Mouse (Mus musculus) frontal cortex, adult (tissue): ENCODE measurements around the gene Lrrc20.

Experiments
- ATAC-seq: cut with Nextera tagmentation; 2 replicates; pipeline ENCODE4 v1.9.2; 2017; ENCODE audit warnings: mild to moderate bottlenecking, moderate library complexity, mixed read lengths; ENCODE audit not compliant: low TSS enrichment

Gene Lrrc20

GRCm38 (mm10) chr10:61473640-61474039 is 2.0 kb upstream of the Lrrc20 start:
- ATAC-seq: no peak

GRCm38 (mm10) chr10:61474344-61474743 is 1.3 kb upstream of the Lrrc20 start:
- no peak for ATAC-seq

DNA sequence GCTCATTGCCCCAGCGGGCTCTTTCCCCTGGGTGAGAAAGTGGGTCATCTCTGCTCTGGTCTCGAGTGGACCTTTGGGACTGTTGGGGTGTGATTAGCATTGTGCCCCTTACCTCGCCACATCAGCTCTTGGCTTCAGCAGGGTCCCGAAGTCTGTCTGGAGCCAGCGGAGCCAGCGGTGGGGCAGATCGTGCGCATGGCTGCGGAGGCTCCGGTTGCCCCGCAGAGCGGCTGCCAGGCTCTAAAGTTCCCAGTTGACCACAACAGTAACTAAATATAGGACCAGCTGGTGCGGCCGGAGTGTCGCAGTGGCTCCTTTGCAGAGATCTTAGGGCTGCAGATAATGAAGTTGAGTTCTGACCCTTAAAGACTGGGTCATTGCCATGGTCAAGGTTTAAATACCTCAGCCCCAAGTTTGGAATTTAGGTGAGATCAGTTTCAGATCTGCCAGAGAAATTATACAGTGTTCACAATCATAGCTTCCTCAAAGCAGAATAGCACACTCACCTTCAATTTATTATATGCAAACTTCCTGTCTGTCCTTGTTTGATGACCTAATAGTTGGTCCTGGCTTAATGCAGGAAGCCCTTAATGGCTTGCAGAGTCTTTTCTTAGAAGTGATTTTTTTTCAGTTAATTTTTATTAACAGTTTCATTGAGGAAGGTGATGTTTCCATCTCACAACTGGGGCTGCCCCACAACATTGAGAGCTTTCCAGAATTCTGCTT is 1.0 kb downstream of the Lrrc20 start:
- ATAC-seq: 0 out of 2 replicates have a peak, but pooled peaks have one; percentile 0

GRCm38 (mm10) chr10:61479461-61479860 is 3.9 kb downstream of the Lrrc20 start:
- no peak for ATAC-seq

DNA sequence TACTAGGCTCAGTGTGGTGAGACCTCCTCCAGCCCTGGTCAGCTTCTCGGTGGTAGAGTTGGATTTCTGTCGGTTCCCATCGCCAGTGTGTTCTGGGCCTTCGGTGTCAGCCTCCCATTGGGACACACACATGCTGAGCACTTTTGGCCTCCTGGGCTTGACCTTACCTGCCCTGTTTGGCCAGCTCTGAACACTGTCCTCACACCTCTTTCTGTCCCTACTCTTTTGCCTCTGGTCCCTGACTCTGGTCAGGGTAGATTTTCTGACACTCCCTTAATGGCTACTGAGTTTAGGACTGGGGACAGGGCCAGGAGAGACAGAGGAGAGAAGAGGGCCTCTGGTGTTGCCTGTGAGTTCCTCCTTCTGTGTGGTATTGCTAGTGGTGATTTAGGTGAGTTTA is 4.3 kb downstream of the Lrrc20 start:
- ATAC-seq: no peak

- ATAC-seq: no peak
Measured at GRCm38 (mm10) chr10:61480488-61480887, 4.9 kb downstream of the Lrrc20 start.

DNA sequence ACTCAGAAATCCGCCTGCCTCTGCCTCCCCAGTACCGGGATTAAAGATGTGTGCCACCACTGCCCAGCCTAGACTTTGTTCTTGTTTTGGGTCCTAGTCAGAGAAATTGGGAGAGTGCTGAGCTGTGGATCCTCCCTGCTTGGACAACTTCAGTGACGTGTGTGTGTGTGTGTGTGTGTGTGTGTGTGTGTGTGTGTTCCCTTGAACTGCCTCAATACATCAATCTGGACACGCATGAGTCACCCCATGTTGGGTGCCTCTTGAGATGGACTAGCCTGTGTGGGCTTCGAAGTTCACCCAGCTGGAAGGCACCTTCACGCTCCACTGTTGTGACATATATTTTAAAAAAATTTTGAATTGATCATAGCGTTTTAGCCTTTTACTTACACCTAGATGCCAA is 7.2 kb downstream of the Lrrc20 start:
- ATAC-seq: no peak

DNA sequence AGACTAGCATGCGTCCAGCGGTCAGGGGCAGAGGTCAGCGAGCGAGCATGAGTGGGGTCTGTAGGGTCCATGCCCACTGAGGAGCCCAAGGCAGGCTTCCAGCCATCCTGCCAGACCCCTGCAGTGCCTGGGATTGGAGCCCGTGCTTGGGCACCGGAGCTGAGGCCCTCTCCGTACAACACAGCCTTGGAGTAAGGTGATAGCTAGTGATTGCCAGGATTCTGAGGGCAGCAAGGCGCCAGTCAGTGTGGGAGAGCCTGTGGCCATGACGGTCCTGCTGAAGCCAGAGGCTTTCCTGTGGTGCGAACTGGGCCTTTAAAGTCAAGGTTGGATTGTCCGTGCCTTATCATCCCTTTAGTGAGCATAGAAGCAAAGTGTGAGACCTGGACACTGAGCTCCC is 9.2 kb downstream of the Lrrc20 start:
- ATAC-seq: no peak

DNA sequence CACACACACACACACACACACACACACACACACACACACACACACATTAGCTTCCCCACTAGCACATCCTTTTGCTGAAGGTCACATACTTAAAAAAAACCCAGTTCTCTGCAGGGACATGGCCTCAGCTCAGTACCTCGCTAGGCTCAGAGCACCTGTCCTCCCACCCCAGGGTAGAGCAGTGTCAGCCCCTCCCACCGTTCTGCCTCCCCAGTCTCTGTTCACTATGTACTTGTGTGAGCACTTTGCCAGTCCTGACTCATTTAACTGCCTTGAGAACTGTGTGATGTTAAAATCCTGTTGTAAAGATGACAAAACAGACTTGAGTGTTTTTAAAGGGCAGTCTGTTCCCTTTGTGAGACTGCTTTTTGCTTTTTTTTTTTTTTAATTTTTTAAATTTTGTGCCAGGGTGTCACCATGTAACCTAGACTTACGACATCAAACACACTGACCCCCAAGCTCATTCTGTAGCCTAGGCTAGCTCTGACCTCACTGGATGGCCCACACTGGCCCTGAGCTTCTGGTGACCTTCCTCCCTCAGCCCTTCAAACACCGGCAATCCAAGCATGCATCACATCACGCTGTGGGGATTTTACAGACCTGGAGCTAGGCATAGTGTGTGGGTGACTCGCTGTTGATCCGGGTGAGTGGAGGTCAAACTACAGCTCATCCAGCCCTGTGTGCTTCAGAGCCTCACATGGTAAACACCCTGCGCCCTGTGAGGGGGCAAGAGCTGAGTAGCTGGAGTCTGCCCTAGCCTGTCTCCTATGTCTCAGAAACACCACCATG is 11.1 kb downstream of the Lrrc20 start:
- 0 out of 2 replicates have a peak, but pooled peaks have one; percentile 41 for ATAC-seq

- no peak for ATAC-seq
Measured at GRCm38 (mm10) chr10:61488522-61489110, 13.0 kb downstream of the Lrrc20 start.

GRCm38 (mm10) chr10:61491573-61491972 is 16.0 kb downstream of the Lrrc20 start:
- no peak for ATAC-seq

GRCm38 (mm10) chr10:61492040-61492439 is 16.4 kb downstream of the Lrrc20 start:
- ATAC-seq: peak; percentile 91

DNA sequence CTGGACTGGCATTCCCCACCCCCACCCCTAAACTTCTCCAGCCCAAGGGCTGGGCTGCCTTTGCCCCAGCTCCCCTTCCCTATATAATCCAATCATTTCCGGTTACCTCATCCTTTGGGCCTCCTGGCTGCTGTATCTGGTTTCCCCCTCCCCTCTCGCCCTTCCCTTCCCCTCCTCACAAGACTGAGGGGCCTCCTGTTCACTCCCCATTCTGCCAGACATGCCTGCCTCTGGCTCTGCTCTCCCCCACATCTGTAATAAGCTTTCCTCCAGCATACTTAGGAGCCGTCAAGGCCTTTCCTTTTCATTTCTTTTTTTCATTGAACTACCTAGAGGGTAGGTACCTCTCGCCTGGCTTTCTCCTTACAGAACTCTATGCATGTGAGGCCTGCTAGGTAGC is 19.9 kb downstream of the Lrrc20 start:
- ATAC-seq: no peak

GRCm38 (mm10) chr10:61496231-61496630 is 20.6 kb downstream of the Lrrc20 start:
- ATAC-seq: no peak

DNA sequence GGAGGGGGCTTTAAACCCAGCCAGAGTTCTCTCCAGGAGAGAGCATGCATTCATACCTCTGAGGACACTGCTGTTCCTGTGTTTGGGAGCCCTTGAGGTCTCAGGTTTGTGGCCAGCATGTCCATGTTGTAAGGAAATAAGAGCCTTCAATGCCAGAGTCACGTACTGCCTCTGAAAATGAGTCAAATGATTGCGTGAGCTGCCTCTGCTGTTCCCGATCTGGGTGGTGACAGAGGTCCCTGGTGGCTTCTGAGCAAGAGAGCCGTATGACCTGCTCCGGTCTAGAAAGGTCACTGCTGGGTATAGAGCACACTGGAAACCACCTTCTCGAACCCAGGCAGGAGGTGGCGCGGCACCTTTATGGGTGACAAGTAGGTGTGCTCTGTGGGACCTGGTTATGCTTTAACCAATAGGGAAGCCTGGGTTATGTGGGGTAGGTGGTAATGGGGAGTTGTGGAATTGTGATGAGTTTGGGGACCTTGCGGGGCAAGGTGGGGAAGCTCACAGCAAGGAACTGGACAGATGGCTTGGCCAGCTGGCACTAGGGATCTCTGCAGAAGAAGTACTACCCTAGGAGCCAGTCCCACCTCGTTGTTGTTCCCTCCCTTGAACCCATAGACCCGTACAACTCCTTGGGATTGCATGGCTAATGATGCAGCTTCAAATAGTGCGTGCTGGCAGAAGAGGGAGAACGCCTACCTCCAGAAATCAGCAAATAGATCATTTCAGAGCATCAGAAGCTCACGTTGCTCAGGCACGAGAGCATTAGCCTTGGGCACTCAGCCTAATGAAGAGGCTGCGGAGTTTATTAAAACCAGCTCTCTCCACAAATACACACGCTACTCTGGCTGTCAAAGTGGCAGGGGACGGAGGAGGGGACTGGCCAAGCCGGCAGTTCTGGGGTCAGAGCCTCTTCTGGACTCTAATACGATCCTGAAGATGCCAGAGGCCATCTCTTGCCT is 24.2 kb downstream of the Lrrc20 start:
- no peak for ATAC-seq

DNA sequence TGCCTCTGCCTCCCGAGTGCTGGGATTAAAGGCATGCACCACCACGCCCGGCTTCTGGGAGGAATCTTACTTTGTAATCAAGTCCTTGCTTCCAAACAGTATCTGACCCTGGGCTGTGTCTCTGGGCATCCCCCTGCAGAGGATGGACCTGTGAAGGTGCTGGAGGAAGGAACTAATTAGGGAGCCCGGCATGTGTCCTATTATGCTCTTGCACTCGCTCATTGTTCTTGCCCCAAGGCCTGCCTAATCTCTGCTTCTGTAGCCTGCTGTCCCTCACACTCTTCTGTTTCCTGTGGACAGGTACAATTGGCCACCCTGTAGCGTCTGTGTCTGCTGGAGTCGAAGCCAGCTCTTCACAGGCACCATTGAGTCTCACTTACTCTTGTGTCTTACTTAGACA is 25.2 kb downstream of the Lrrc20 start:
- no peak for ATAC-seq

GRCm38 (mm10) chr10:61504073-61504472 is 28.5 kb downstream of the Lrrc20 start:
- ATAC-seq: no peak

GRCm38 (mm10) chr10:61506381-61507200 is 31.0 kb downstream of the Lrrc20 start:
- ATAC-seq: no peak

DNA sequence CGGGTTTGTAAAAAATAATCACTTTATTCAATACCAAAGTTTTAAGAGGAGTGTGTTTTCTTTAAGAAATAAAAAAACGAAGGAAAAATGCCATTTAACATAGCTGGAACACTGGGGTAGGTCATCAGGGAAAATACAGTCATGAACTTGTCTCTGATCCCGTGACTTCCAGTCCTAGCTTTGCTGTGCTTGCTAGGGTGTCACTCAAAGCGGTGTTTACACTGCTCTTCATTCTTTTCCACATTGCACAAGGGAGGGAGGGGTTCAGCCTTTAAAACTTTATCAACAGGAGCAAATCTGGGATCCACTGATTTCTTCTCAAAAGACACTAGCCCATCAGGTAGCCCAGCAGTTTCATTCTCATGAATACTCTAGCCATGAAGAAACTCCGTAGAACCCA is 34.3 kb downstream of the Lrrc20 start:
- ATAC-seq: no peak

GRCm38 (mm10) chr10:61510809-61511208 is 35.2 kb downstream of the Lrrc20 start:
- no peak for ATAC-seq
